26 mouse cellular contexts compared by ENCODE assay signal in the genomic region with DNA sequence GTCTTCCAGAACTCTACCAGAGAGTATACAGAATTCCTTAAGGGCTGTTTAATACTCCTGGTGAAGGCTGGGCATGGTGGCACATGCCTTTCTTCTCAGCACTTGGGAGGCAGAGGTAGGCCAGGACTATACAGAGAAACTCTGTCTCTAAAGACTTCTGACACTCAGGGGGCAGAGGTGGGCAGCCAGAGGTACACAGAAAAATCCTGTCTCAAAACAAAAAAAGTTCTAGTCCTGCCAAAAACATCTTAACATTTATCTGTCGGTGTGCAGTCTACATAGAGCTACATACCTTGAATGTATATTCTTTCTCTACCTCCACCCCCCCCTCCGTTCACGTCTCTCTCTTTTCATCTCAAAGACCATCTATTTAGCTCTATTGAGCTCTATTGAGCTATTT. TPM values are rescaled to one million over a fixed set of nuclear protein-coding genes. Genes with fewer than 3 reads are reported as not detected.
"Had no signal": no experiment of that assay in that cellular context is flagged by ENCODE, and none has a peak within 500 bp of the region (broad histone marks: within the 10 kb centered on the region; RNA-seq: fewer than 3 reads in every experiment).

No protein-coding gene starts in this region.

- DNase-seq: cerebellum, adult 18-20 months; cerebellum, adult 2 months; cerebellum, adult 8-10 months; cerebellum, adult 9-10 months; cerebellum, adult 9-11 months; cerebellum, postnatal 10 days; cerebellum, postnatal 14 days; cerebellum, postnatal 25 days; cerebellum, postnatal 36 days; embryo, embryonic 11 days; forebrain, postnatal 0 days; gastrocnemius, adult 2 months; gastrocnemius, postnatal 10 days; gastrocnemius, postnatal 14 days; gastrocnemius, postnatal 25 days; gastrocnemius, postnatal 36 days; heart, adult 2 months had no signal

- H3K36me3 ChIP-seq: embryonic facial prominence, embryonic 10.5 days; embryonic facial prominence, embryonic 12.5 days; embryonic facial prominence, embryonic 13.5 days; embryonic facial prominence, embryonic 15.5 days; forebrain, embryonic 10.5 days; forebrain, embryonic 12.5 days; forebrain, embryonic 15.5 days had no signal

- ATAC-seq: forebrain, postnatal 0 days had no signal

- H3K27ac ChIP-seq: embryonic facial prominence, embryonic 10.5 days; embryonic facial prominence, embryonic 12.5 days; embryonic facial prominence, embryonic 13.5 days; embryonic facial prominence, embryonic 15.5 days; forebrain, embryonic 10.5 days had no signal

- H3K9ac ChIP-seq: embryonic facial prominence, embryonic 12.5 days; embryonic facial prominence, embryonic 15.5 days; forebrain, embryonic 12.5 days; forebrain, embryonic 15.5 days had no signal

- H3K9me3 ChIP-seq: embryonic facial prominence, embryonic 10.5 days; embryonic facial prominence, embryonic 12.5 days; embryonic facial prominence, embryonic 13.5 days; embryonic facial prominence, embryonic 15.5 days; forebrain, embryonic 10.5 days; forebrain, embryonic 12.5 days; forebrain, embryonic 13.5 days; forebrain, embryonic 15.5 days had no signal

- H3K27me3 ChIP-seq: embryonic facial prominence, embryonic 12.5 days; embryonic facial prominence, embryonic 13.5 days; embryonic facial prominence, embryonic 15.5 days; forebrain, embryonic 12.5 days; forebrain, embryonic 13.5 days; forebrain, embryonic 15.5 days had no signal

RNA-seq across cellular contexts. Expression of gene Dusp19, which starts 34.5 kb away (rescaled TPM):
- polyA plus RNA-seq: erythroblast, embryonic 14.5 days had no signal
